Mouse (Mus musculus) kidney, adult 2 months (tissue): Measurements from ENCODE around the gene Npr1.

ENCODE experiments used
- CTCF ChIP-seq: fragments of 200-500 bp; conservative IDR thresholded peaks from 2 replicates; pipeline ENCODE4 v1.5.1; 2011; ENCODE audit warnings: low read depth, mild to moderate bottlenecking, control low read depth, low read length, moderate library complexity, mixed read lengths; ENCODE audit not compliant: insufficient read depth, insufficient read length
- POLR2A ChIP-seq: fragments of 200-500 bp; IDR thresholded peaks from one replicate; pipeline ENCODE4 v1.6.1; 2011; ENCODE audit warnings: low read depth, low read length, control low read depth

- TF ChIP-seq POLR2A (no peak), CTCF (no peak)
These were observed 21.3 kb upstream of the Npr1 start for GRCm38 (mm10) chr3:90486998-90487397.
